Mouse (Mus musculus) layer of hippocampus, adult 18-20 months (tissue): ENCODE measurements around the gene Retreg2. TPM values are rescaled to one million over a fixed set of nuclear protein-coding genes. Genes with fewer than 3 reads are reported as not detected.

Experiments
- DNase-seq, 2 experiments: peaks; one replicate each; pipeline ENCODE4 v3.0.0; 2022; ENCODE audit warnings: low spot score in 2 of 2
- total RNA-seq, 2 experiments: library from RNA; stranded (reverse); gene quantifications; 2 replicates each; pipeline ENCODE4 v1.2.3; 2021

The Retreg2 gene
- total RNA-seq, 2 experiments from 2014 or later, result 183 to 185 TPM

DNA sequence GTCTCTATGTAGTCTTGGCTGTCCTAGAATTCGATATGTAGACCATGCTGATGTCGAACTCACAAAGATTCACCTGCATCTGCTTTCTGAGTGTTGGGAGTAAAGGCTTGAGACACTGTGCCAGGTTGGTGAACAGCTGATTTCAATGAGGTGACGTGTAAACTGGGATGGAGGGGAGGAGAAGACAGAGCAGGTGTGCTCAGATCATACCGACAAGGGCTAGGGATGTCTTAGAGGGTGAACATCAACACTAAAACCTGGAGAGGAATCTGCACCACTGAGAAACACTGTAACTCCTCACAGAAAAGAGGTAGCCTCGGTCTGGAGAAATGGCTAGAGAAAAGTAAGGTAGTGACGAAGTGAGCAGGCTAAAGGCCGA is 25.5 kb downstream of the Retreg2 start:
- no peak for DNase-seq

DNA sequence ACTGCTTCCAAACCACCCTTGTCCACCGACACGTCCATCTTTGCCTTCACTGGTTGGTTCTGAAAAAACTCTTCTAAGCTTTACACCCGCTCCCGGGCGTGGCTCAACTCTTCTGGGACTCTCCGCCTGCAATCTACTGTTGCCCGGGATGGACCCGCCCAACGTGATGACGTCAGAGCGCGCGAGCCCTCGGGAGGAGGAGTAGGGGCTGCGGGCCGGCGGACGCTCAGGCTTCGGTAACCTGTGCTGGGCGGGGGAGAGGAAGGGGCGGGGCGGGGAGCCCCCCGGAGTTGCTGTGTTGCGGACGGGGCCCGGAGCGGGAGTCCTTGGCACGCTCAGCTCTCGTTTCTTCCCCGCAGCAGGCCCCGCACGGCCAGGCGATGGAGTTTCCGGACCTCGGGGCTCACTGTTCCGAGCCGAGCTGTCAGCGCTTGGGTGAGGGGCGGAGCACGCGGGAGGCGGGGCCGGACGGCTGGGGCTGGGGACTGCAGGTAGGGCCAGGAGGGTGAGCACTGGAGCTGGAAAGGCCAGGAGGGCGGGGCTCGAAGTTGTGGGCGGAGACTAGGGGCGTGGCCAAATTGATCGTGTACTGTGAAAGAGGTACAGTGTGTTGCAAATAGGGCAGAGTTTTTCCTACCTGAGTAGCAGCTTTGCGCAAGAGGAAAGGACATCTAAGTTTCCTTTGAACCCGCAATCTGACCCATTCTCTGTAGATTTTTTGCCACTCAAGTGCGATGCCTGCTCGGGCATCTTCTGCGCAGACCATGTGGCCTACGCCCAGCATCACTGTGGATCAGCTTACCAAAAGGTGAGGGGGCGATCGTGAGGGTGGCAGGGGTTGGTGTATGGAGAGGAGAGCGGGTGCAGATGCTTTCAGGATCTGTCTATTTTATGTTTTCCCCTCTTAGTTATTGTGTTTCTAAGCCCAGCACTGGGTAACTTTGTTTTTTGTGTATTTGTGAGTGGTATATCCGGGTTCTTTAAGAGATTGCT is 26.2 kb downstream of the Retreg2 start, which contains the start of gene Zfand2b:
Zfand2b (plus strand) TSS at position 175 of the 993 bp plus-strand sequence.
- peak; percentile 91 to 95 for DNase-seq

DNA sequence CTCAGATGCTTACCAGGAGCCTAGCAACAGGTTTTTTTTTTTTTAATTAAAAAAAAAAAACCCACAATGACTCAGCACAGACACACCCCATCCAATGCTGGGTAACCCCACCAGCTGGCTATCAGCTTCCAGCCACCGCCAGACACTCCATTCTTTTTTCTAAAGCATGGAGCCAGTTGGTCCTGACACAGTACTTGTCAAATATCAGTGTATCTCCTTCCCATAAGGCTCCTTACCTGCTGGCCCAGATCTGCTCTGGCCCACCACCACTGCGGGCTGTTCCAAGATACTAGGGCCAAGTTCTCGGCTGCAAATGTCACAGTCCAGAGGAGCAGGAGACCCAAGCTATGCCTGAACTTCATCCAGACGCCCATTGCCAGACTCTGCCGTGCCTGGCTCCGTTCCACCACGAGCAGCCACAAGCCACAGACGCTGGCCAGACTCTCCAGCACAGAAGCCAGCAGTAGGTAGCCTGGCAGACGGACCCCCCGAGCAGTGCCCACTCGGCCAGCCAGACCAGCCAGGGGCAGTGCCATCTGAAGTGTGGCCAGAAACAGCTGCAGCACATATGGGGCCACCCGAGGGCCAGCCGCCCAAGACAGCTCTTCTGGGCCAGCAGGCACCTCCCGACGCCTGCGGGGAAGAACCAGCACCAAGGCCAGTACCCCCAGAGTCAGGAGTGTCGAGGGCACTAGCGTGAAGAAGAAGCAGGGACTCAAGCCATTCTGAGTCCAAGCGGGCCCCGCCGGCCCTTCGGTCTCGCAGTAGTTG is 36.9 kb downstream of the Retreg2 start:
- peak in 1 of 2 experiments; percentile 39 for DNase-seq

DNA sequence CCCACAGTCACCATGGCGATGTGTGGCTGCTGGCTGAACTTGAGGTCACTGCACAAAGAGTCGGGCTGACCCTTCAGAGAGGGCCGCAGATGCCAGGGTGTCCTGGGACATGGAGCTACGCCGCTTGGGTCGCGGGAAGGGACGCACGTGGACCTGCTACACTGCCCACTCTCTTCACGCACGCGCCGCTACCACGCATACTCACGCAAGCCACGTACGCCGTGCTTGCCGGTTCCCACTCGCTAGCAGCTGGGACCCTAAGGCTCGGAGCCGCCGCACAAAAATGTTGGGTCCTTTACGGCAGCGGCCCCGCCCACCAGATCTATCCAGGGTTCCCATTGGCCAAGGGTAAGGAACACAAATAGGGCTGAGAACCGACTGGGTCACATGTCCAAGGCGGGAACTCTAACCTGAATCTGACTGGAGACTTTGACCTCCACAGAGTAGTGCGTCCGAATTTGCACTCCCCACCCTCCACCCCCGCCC is 37.6 kb downstream of the Retreg2 start, which contains the start of gene Abcb6:
Abcb6 (minus strand) TSS at position 288 of the 486 bp plus-strand sequence.
- DNase-seq, result peak; percentile 92 to 95

DNA sequence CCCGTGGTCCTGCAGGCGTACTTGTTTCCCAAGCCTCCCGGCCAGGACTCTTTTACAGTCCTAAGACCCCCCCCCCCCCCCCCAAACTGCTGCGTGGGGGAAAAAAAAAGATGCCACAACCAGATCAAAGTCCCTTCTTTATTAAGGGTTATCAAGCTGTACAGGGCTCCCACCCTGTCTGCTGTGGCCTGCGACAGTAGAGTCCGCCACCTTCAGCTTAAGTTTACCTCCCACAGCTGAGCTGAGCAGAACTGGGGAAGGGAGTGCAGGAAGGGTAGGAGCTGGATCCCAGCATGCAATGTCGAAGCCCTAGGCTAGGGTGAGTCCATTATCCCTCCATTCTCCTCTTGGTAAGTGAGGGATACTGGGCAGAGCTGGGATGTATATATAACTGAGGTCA is 38.2 kb downstream of the Retreg2 start:
- DNase-seq, result no peak

DNA sequence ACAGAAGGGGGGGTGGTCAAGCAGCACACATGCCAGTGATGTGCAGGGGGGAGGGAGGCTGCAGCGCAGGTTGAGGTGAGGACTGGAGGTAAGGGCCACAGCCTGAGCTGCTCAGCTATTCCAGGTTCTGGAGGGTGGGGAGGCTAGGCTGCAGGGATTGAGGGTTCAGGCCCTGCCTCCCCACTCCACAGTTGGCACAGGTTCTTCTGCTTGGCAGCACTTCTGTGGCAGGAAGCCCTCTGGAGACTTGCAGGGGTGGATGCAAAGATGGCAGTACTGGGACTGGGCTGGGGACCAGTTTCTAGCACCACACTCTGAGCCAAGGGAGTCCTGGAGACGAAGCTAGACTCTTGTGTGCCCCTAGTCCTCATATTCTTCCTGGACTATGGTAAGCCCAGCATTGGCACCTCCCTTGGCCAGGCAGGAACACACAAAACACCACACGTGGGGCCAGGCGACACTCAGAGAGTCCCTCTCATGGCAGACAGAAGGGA is 38.8 kb downstream of the Retreg2 start:
- DNase-seq, result no peak

DNA sequence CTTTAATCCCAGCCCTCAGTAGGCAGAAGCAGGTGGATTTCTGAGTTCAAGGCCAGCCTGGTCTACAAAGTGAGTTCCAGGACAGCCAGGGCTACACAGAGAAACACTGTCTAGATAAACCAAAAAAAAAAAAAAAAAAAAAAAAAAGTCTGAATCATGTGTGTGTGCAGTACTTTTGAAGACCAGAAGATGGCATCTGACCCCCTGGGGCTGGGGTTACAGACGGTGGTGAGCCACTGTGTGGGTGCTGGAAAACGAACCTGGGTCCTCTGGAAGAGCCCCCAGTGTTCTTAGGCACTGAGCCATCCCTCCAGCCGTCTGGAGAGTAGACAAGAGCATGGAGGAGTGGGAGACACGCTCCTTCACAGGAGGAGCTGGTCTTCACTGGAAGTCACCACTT is 39.6 kb downstream of the Retreg2 start:
- no peak for DNase-seq

DNA sequence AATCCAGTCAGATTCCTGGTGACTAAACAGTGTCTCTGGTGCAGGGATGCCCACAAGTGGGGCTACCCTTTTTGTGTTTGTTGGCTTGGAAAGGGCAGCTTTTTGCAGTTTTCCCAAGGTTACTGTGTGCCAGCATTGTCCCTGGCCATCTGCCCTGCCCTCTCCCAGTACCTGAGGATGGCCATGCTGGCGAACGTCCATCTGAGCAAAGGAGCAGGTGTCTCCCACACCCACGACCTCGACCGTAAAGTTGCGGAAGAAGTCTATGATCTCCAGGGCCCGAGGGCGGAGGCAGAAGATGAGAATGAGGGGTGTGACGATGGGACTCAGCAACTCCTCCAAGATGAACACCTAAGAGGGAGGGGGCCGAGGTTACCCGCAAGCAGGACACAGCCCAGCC is 42.9 kb downstream of the Retreg2 start:
- no peak for DNase-seq

DNA sequence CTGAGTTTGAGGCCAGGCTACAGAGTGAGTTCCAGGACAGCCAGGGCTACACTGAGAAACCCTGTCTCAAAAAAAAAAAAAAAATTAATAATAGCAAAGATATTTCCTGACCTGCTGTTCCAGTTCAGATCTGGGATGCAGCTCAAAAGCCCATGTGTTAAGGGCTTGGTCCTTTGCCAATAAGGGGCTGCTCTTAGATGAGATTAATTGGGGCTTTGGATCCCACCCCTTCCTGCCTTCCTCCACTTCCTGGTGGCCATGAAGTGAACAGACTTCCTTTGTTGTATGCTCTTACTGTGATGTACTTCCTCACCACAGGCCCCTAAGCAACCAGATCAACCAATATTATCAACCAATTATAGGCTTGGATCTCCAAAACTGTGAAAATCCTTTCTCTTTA is 44.5 kb downstream of the Retreg2 start:
- DNase-seq, result no peak

DNA sequence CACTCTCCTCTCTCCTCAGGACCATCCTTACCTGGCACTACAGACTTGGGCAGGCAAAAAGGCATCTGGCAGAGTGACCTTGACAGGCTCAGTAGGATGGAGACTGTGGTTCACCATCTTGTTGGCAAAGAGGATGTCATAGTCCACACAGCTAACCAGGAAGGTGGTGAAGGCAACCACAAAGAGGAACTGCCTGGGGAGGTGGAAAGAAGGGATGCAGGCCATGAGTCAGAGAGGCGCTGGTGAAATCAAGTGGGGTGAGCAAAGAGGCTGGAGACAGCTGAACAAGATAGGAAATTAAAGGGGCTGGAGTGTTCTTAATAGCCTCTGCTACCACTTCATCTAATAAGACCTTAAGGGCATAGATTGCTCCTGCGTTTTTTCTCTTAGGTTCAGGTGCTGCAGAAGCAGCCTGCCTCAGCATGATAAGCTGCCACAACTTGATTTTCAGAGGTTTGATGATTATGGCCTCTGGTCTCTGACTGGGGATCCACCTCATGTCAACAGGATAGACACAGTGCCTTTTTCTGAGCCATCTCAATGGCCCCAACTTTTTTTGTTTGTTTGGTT is 45.4 kb downstream of the Retreg2 start:
- no peak for DNase-seq

DNA sequence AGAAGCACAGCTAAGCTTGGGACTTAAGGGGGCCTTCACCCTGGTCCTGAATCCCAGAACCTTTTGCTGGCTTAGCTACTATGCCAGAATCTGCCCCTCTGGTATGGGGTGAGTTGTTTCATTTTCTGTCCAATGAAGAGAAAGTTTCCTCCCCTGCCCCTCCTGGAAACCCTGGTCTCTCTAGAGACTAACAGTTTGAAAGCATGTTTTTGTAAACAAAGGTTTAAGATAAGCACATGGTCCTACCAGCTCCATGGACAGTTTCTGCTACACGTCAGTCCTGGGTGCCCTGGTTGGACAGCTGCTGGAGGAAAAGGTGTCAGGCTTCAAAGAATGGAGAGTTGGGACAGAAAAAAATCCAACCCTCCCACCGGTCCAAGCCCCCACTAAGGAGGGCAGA is 48.0 kb downstream of the Retreg2 start:
- DNase-seq, result no peak

DNA sequence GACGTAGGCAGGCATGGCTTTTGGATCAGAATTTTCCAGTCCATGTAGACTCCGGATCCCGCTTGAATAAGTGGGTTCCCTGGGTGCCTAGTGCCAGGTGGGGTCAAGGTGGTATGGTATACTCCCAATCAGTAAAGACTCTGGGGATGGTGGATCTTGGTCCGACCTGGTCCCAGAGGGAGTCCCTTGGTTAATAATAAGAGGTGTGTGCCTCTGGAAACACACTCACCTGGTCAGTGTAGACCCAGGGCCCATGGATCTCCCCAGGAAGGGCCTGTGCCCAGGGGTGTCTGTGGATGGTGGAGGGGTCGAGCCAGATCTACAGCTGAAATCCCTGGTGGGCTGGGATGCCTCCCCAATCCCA is 48.7 kb downstream of the Retreg2 start:
- DNase-seq, result no peak

DNA sequence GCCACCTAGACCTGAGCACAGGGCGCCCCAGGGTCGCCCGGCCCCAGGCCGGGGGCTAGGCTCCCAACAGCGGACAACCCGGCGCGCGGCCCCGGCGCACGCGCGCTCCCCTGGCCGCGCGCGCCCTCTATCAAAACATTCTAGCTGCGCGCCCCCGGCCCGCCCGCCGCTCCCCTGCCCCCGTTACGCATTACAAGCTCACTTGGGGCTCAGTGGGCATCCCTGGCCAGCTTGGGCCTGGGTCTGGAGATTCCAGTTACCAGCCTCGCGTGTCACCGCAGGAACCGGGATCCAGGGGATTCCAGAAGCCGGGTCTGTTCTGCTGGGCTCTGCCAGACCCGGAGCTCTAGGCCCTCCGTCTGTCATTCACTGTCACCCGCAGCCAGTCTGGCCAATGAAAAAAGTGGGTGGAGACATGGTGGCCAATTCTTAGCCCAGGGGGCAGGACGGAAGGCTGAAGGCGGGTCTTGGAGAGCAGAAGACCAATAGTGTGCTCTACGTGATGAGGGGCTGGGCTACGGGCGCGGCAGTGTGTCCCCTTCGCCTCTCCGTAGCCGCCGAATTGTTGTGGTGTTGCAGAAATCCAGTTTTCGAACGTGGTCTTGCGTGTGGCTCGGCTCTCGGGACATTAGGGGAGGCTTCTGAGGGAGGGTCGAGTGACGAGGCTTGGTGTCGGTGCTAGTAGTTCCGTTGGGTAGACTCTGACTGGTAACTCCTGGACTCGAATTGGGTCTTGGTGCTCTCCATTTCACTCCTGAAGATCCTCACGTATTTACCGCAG is 49.2 kb downstream of the Retreg2 start, which contains the start of the genes Ankzf1 and Atg9a:
Ankzf1 (plus strand) TSS at position 530 of the 781 bp plus-strand sequence.
Atg9a (minus strand) TSS at position 575 of the 781 bp plus-strand sequence.
- peak; percentile 97 to 98 for DNase-seq

DNA sequence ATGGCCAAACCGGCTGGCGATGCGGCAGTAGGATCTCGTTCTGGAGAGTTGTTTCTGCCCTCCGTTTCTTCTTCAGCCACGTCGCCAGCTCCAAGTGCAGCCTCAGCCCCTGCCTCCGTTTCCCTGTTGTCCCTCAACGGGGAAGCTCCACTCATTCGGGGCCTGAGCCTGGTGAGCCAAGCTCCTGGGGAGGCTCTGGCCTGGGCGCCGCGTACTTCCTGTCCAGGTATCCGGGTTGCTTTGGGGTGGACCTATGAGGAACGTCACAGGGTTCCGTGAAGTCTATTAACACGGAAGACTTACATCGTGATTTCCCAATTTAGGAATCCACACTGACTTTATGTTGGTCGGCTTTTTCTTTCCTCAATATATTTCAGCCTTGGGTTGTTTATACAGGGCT is 49.9 kb downstream of the Retreg2 start:
- DNase-seq, result no peak

Other genes with a start within 250 kb of the Retreg2 start
- gene Cryba2, start 249.6 kb upstream of the Retreg2 start, total RNA-seq, result under 1 TPM in 1 of 2 experiments, not detected in 1; 0.48 TPM
- gene Cfap65, start 207.2 kb upstream of the Retreg2 start, total RNA-seq, result 1 to 10 TPM; 1.8 to 3.1 TPM
- under 1 TPM; 0.20 to 0.32 TPM for gene Ihh, start 191.1 kb upstream of the Retreg2 start, total RNA-seq
- 1 to 10 TPM; 1.7 to 2.6 TPM for gene Nhej1, start 17.6 kb upstream of the Retreg2 start, total RNA-seq
- gene Slc23a3, start 8.9 kb upstream of the Retreg2 start, total RNA-seq, result under 1 TPM; 0.15 to 0.47 TPM
- gene Cnppd1, start 67 bp upstream of the Retreg2 start, total RNA-seq, result 10 to 100 TPM; 29.3 to 31.7 TPM
- gene Zfand2b, start 25.9 kb downstream of the Retreg2 start, total RNA-seq, result 10 to 100 TPM; 35.1 to 38.9 TPM
- 10 to 100 TPM; 26.8 to 30.3 TPM for gene Abcb6, start 37.6 kb downstream of the Retreg2 start, total RNA-seq
- gene Ankzf1, start 49.4 kb downstream of the Retreg2 start, total RNA-seq, result 10 to 100 TPM; 26.1 to 26.8 TPM
- gene Atg9a, start 49.4 kb downstream of the Retreg2 start, total RNA-seq, result 100 to 1,000 TPM; 108 to 115 TPM
- 10 to 100 TPM; 12.0 to 13.4 TPM for gene Glb1l, start 68.0 kb downstream of the Retreg2 start, total RNA-seq
- gene Stk16, start 68.1 kb downstream of the Retreg2 start, total RNA-seq, result 10 to 100 TPM; 77.3 to 86.6 TPM
- 100 to 1,000 TPM; 524 to 572 TPM for gene Tuba4a, start 77.1 kb downstream of the Retreg2 start, total RNA-seq
- not detected for gene A630095N17Rik, start 89.3 kb downstream of the Retreg2 start, total RNA-seq
- 100 to 1,000 TPM in 1 of 2 experiments, 10 to 100 TPM in 1; 93.4 to 100 TPM for gene Dnajb2, start 93.6 kb downstream of the Retreg2 start, total RNA-seq
- 100 to 1,000 TPM; 399 to 401 TPM for gene Ptprn, start 121.7 kb downstream of the Retreg2 start, total RNA-seq
- gene Resp18, start 135.6 kb downstream of the Retreg2 start, total RNA-seq, result 100 to 1,000 TPM; 104 to 114 TPM
- 10 to 100 TPM; 49.2 to 50.0 TPM for gene Dnpep, start 175.2 kb downstream of the Retreg2 start, total RNA-seq
- gene Des, start 217.6 kb downstream of the Retreg2 start, total RNA-seq, result under 1 TPM; 0.48 to 0.69 TPM
- 100 to 1,000 TPM; 168 to 178 TPM for gene Speg, start 232.5 kb downstream of the Retreg2 start, total RNA-seq